In genomic region chr10:121962053-121962452, GRCm38 (mm10) we compare ENCODE assay signal across 31 mouse cellular contexts.
A peak's percentile ranks its signal among the peaks of the same experiment; 100 is the strongest.
DNase-seq lines count a peak whose midpoint lies in the region; ATAC-seq lines count a peak whose summit lies in the region.
"Had no signal": no experiment of that assay in that cellular context is flagged by ENCODE, and none has a peak within 500 bp of the region (broad histone marks: within the 10 kb centered on the region; RNA-seq: fewer than 3 reads in every experiment).

No protein-coding gene starts in this region.

- WGBS in kidney, embryonic 14.5 days = 36% methylated on average over 4 of the region's 4 CpGs

- H3K4me2 ChIP-seq in kidney, embryonic 14.5 days (replicated peaks; ENCODE audit: low read depth, low read length) = no peak overlapping the region
- H3K4me2 ChIP-seq: embryonic facial prominence, embryonic 15.5 days; heart, embryonic 15.5 days; hindbrain, embryonic 12.5 days; intestine, embryonic 15.5 days; limb, embryonic 15.5 days; liver, embryonic 13.5 days; midbrain, embryonic 11.5 days; neural tube, embryonic 12.5 days had no signal

- H3K9me3 ChIP-seq in kidney, embryonic 14.5 days (ENCODE audit: control insufficient read depth, low read length) = no peaks in the 10 kb centered on the region
- H3K9me3 ChIP-seq: embryonic facial prominence, embryonic 15.5 days; heart, embryonic 15.5 days; hindbrain, embryonic 12.5 days; intestine, embryonic 15.5 days; limb, embryonic 10.5 days; limb, embryonic 15.5 days; liver, embryonic 13.5 days; neural tube, embryonic 12.5 days had no signal

- no peak overlapping the region for H3K9ac ChIP-seq in kidney, embryonic 14.5 days (ENCODE audit: low read depth, low read length)
- H3K9ac ChIP-seq: embryonic facial prominence, embryonic 15.5 days; heart, embryonic 15.5 days; hindbrain, embryonic 12.5 days; intestine, embryonic 15.5 days; limb, embryonic 15.5 days; liver, embryonic 13.5 days; neural tube, embryonic 12.5 days had no signal

- peak; percentile 56; the same call in 1 of the 2 replicates for ATAC-seq in kidney, embryonic 14.5 days (ENCODE audit: low FRiP score, low TSS enrichment)
- ATAC-seq in megakaryocyte progenitor cell, adult 5-6 weeks (replicated peaks; ENCODE audit: poor library complexity) = peak; percentile 77
- ATAC-seq in megakaryocyte-erythroid progenitor cell, adult 5-6 weeks (replicated peaks; ENCODE audit: low FRiP score, low TSS enrichment, poor library complexity, severe bottlenecking) = no peak
- ATAC-seq: forebrain, embryonic 14.5 days; hindbrain, postnatal 0 days; intestine, embryonic 15.5 days; midbrain, embryonic 16.5 days had no signal

- H3K4me1 ChIP-seq in kidney, embryonic 14.5 days (ENCODE audit: control insufficient read depth, insufficient read depth, low read length) = peaks cover 16% of the 10 kb centered on the region
- H3K4me1 ChIP-seq: liver, embryonic 13.5 days had no signal

- peak overlapping the region; percentile 26; the same call in 1 of the 2 replicates for H3K27ac ChIP-seq in kidney, embryonic 14.5 days (ENCODE audit: low read depth, low read length)
- H3K27ac ChIP-seq: heart, embryonic 15.5 days; hindbrain, embryonic 12.5 days; hindbrain, postnatal 0 days; intestine, embryonic 15.5 days; limb, embryonic 10.5 days; liver, embryonic 13.5 days; neural tube, embryonic 12.5 days had no signal

- DNase-seq in adrenal gland, adult 2 months = peak; percentile 18
- DNase-seq in adrenal gland, adult 8-10 months = no peak
- no peak for DNase-seq in kidney, postnatal 10 days
- DNase-seq in 3T3-L1 (ENCODE audit: low read depth, low spot score) = peak; percentile 49
- no peak for DNase-seq in layer of hippocampus, adult 9-11 months
- DNase-seq: adrenal gland, postnatal 14 days; cerebellum, adult 11-12 months; cerebellum, adult 9-11 months; gastrocnemius, postnatal 25 days; heart, adult 18-20 months; kidney, postnatal 36 days; liver, embryonic 13.5 days; right cerebral cortex, adult 18-20 months; spleen, adult 18-20 months; thymus, adult 2 months; thymus, postnatal 36 days had no signal

- no peaks in the 10 kb centered on the region for H3K36me3 ChIP-seq in kidney, embryonic 14.5 days (ENCODE audit: control insufficient read depth, insufficient read depth, low read length)
- H3K36me3 ChIP-seq: embryonic facial prominence, embryonic 15.5 days; G1E; heart, embryonic 15.5 days; hindbrain, embryonic 12.5 days; intestine, embryonic 15.5 days; limb, embryonic 10.5 days; limb, embryonic 15.5 days; liver, embryonic 13.5 days; neural tube, embryonic 12.5 days had no signal

- H3K27me3 ChIP-seq in kidney, embryonic 14.5 days (ENCODE audit: control insufficient read depth, insufficient read depth, low read length) = no peaks in the 10 kb centered on the region
- H3K27me3 ChIP-seq: embryonic facial prominence, embryonic 15.5 days; heart, embryonic 15.5 days; hindbrain, embryonic 12.5 days; intestine, embryonic 15.5 days; limb, embryonic 15.5 days; liver, embryonic 13.5 days; neural tube, embryonic 12.5 days had no signal

- no peak overlapping the region for H3K4me3 ChIP-seq in kidney, embryonic 14.5 days (ENCODE audit: low read length)
- H3K4me3 ChIP-seq: embryonic facial prominence, embryonic 15.5 days; heart, embryonic 15.5 days; hindbrain, embryonic 12.5 days; intestine, embryonic 15.5 days; limb, embryonic 10.5 days; limb, embryonic 15.5 days; liver, embryonic 13.5 days; neural tube, embryonic 12.5 days had no signal

Comparison
In these comparisons a context has a peak if more than half of its experiments do, and no peak if none do; other contexts are left out.
1. DNase-seq: peak in adrenal gland, adult 2 months (single experiment) and 3T3-L1 (single experiment); none in adrenal gland, adult 8-10 months (single experiment), kidney, postnatal 10 days (single experiment) and layer of hippocampus, adult 9-11 months (single experiment).